Mouse (Mus musculus) limb, embryonic 11.5 days (tissue): ENCODE results near the gene Rin2. TPM values are rescaled to one million over a fixed set of nuclear protein-coding genes. Genes with fewer than 3 reads are reported as not detected.

Source experiments
- ATAC-seq: fragments of 200-750 bp; cut with Nextera tagmentation; 2 replicates; pipeline ENCODE4 v1.8.0; 2017; ENCODE audit warnings: low read depth; ENCODE audit not compliant: insufficient number of reproducible peaks, low FRiP score, low TSS enrichment
- DNase-seq: peaks from one replicate; pipeline ENCODE4 v3.0.0-alpha.2; 2015; ENCODE audit warnings: low spot score
- H3K27ac ChIP-seq: fragments of 300-500 bp; sonication (generic); replicated peaks from 2 replicates; pipeline ENCODE4 v1.5.1; 2014; ENCODE audit warnings: low read depth, mild to moderate bottlenecking, low read length
- H3K27me3 ChIP-seq: fragments of 300-500 bp; sonication (generic); 2 replicates; pipeline ENCODE4 v1.6.1; 2014; ENCODE audit warnings: mild to moderate bottlenecking, low read length, mixed read lengths; ENCODE audit not compliant: control insufficient read depth, insufficient read depth
- H3K36me3 ChIP-seq: fragments of 300-500 bp; sonication (generic); 2 replicates; pipeline ENCODE4 v1.6.1; 2014; ENCODE audit warnings: mild to moderate bottlenecking, low read length, moderate library complexity, mixed read lengths; ENCODE audit not compliant: control insufficient read depth, insufficient read depth
- H3K4me1 ChIP-seq: fragments of 300-500 bp; sonication (generic); 2 replicates; pipeline ENCODE4 v1.6.1; 2014; ENCODE audit warnings: low read length, mixed read lengths; ENCODE audit not compliant: control insufficient read depth, insufficient read depth
- H3K4me2 ChIP-seq: fragments of 300-500 bp; sonication (generic); 2 replicates; pipeline ENCODE4 v1.6.1; 2014; ENCODE audit warnings: low read depth, mild to moderate bottlenecking, moderate library complexity; ENCODE audit not compliant: severe bottlenecking
- H3K4me3 ChIP-seq: fragments of 300-500 bp; sonication (generic); 2 replicates; pipeline ENCODE4 v1.5.1; 2014; ENCODE audit warnings: low read depth, low read length
- H3K9ac ChIP-seq: fragments of 300-500 bp; sonication (generic); 2 replicates; pipeline ENCODE4 v1.6.1; 2014; ENCODE audit warnings: mild to moderate bottlenecking, low read length
- H3K9me3 ChIP-seq: fragments of 300-500 bp; sonication (generic); 2 replicates; pipeline ENCODE4 v1.6.1; 2016; ENCODE audit warnings: low read length; ENCODE audit not compliant: control insufficient read depth
- WGBS: fragments of 180-500 bp; shearing (Covaris S2); extraction: QIAGEN DNeasy Blood & Tissue Kit; methylation state at CpG from one replicate; pipeline ENCODE4 v1.1.7; 2014; 5-methylcytosine and 5-hydroxymethylcytosine counted together
- polyA plus RNA-seq: library from polyadenylated mRNA; unstranded; fragments of >200 nt; fragmentation: Nextera tagmentation; extraction: Ambion mirVana; gene quantifications from 2 replicates; pipeline ENCODE4 v1.2.1, GENCODE M21; 2014

The Rin2 gene
- polyA plus RNA-seq, 1 experiment from 2014 or later, result 19.9 TPM

- WGBS, result 79% methylated on average over 4 of the region's 4 CpGs
- Histone ChIP-seq H3K27me3 (no peaks in the 10 kb centered on the region), H3K4me1 (no peaks in the 10 kb centered on the region), H3K4me2 (no peak overlapping the region), H3K9me3 (no peaks in the 10 kb centered on the region), H3K9ac (no peak overlapping the region), H3K36me3 (no peaks in the 10 kb centered on the region), H3K27ac (no peak overlapping the region), H3K4me3 (no peak overlapping the region)
- no peak for ATAC-seq
- DNase-seq, result no peak
Observed at GRCm38 (mm10) chr2:145871308-145871707, 196.3 kb downstream of the Rin2 start.

GRCm38 (mm10) chr2:145872099-145872498 is 197.1 kb downstream of the Rin2 start:
- 92% methylated on average over 1 of the region's 1 CpGs for WGBS
- Histone ChIP-seq H3K27ac (no peak overlapping the region), H3K4me2 (no peak overlapping the region), H3K4me1 (no peaks in the 10 kb centered on the region), H3K27me3 (no peaks in the 10 kb centered on the region), H3K9ac (no peak overlapping the region), H3K9me3 (no peaks in the 10 kb centered on the region), H3K4me3 (no peak overlapping the region), H3K36me3 (no peaks in the 10 kb centered on the region)
- ATAC-seq (no peak), DNase-seq (no peak)

- Histone ChIP-seq H3K4me1 (no peaks in the 10 kb centered on the region), H3K27ac (no peak overlapping the region), H3K4me2 (no peak overlapping the region), H3K27me3 (no peaks in the 10 kb centered on the region), H3K9ac (no peak overlapping the region), H3K36me3 (no peaks in the 10 kb centered on the region; the same call in 1 of the 2 replicates), H3K9me3 (no peaks in the 10 kb centered on the region), H3K4me3 (no peak overlapping the region)
- no peak for DNase-seq
- no peak for ATAC-seq
- 90% methylated on average over 1 of the region's 1 CpGs for WGBS
Observed at GRCm38 (mm10) chr2:145873953-145874352, 198.9 kb downstream of the Rin2 start.

- H3K9me3 ChIP-seq, result no peaks in the 10 kb centered on the region
- no peak overlapping the region for H3K4me2 ChIP-seq
- H3K27ac ChIP-seq, result no peak overlapping the region
- no peak for DNase-seq
- WGBS, result 70% methylated on average over 3 of the region's 3 CpGs
- H3K9ac ChIP-seq, result no peak overlapping the region
- no peak overlapping the region for H3K4me3 ChIP-seq
- ATAC-seq, result no peak
- no peaks in the 10 kb centered on the region for H3K4me1 ChIP-seq
- H3K36me3 ChIP-seq, result no peaks in the 10 kb centered on the region; the same call in 1 of the 2 replicates
- no peaks in the 10 kb centered on the region for H3K27me3 ChIP-seq
Observed at GRCm38 (mm10) chr2:145874879-145875482, 200.0 kb downstream of the Rin2 start.

- 79% methylated on average over 3 of the region's 3 CpGs for WGBS
- H3K4me3 ChIP-seq, result no peak overlapping the region
- ATAC-seq, result no peak
Observed at GRCm38 (mm10) chr2:145877191-145877590, 202.2 kb downstream of the Rin2 start.

GRCm38 (mm10) chr2:145880887-145881747 is 206.1 kb downstream of the Rin2 start:
- Histone ChIP-seq H3K9ac (no peak overlapping the region), H3K4me3 (no peak overlapping the region), H3K4me2 (no peak overlapping the region), H3K27me3 (no peaks in the 10 kb centered on the region), H3K36me3 (no peaks in the 10 kb centered on the region; the same call in 1 of the 2 replicates), H3K4me1 (peaks cover 33% of the 10 kb centered on the region), H3K27ac (peak overlapping the region; percentile 90), H3K9me3 (no peaks in the 10 kb centered on the region)
- DNase-seq, result peak; percentile 77
- WGBS, result 30% methylated on average over 11 of the region's 11 CpGs
- peak; percentile 86 for ATAC-seq

More at GRCm38 (mm10) chr2:145877191-145877590, 202.2 kb downstream of the Rin2 start:
- no peak overlapping the region for H3K27ac ChIP-seq
- no peak overlapping the region for H3K9ac ChIP-seq
- H3K4me2 ChIP-seq, result no peak overlapping the region
- H3K27me3 ChIP-seq, result no peaks in the 10 kb centered on the region
- no peaks in the 10 kb centered on the region; the same call in 1 of the 2 replicates for H3K36me3 ChIP-seq
- H3K9me3 ChIP-seq, result no peaks in the 10 kb centered on the region
- H3K4me1 ChIP-seq, result peaks cover 12% of the 10 kb centered on the region
- no peak for DNase-seq

- H3K27ac ChIP-seq, result peak overlapping the region; percentile 90
- H3K9ac ChIP-seq, result no peak overlapping the region
- H3K4me1 ChIP-seq, result peaks cover 33% of the 10 kb centered on the region
- no peak overlapping the region for H3K4me3 ChIP-seq
- H3K9me3 ChIP-seq, result no peaks in the 10 kb centered on the region
- H3K36me3 ChIP-seq, result no peaks in the 10 kb centered on the region; the same call in 1 of the 2 replicates
- WGBS, result 73% methylated on average over 5 of the region's 5 CpGs
- ATAC-seq (no peak), DNase-seq (peak; percentile 51)
- 0 out of 2 replicates have a peak overlapping the region, but pooled peaks have one; percentile 10 for H3K4me2 ChIP-seq
- no peaks in the 10 kb centered on the region for H3K27me3 ChIP-seq
Observed at GRCm38 (mm10) chr2:145881932-145882331, 206.9 kb downstream of the Rin2 start.

- DNase-seq, result no peak
- H3K9ac ChIP-seq, result no peak overlapping the region
- H3K27ac ChIP-seq, result peak overlapping the region; percentile 90
- H3K9me3 ChIP-seq, result no peaks in the 10 kb centered on the region
- no peaks in the 10 kb centered on the region for H3K27me3 ChIP-seq
- ATAC-seq, result no peak
- peaks cover 33% of the 10 kb centered on the region for H3K4me1 ChIP-seq
- no peak overlapping the region for H3K4me2 ChIP-seq
- H3K4me3 ChIP-seq, result no peak overlapping the region
- 32% methylated on average over 2 of the region's 2 CpGs for WGBS
- H3K36me3 ChIP-seq, result no peaks in the 10 kb centered on the region; the same call in 1 of the 2 replicates
Observed at GRCm38 (mm10) chr2:145882398-145882797, 207.4 kb downstream of the Rin2 start.
